Mouse (Mus musculus) WW6 (cell line): ENCODE results near the gene Sertad2.

Experiments
- DNase-seq: peaks from one replicate; pipeline ENCODE4 v3.0.0-alpha.2; 2013; ENCODE audit warnings: low read depth, low spot score

The Sertad2 gene

DNA sequence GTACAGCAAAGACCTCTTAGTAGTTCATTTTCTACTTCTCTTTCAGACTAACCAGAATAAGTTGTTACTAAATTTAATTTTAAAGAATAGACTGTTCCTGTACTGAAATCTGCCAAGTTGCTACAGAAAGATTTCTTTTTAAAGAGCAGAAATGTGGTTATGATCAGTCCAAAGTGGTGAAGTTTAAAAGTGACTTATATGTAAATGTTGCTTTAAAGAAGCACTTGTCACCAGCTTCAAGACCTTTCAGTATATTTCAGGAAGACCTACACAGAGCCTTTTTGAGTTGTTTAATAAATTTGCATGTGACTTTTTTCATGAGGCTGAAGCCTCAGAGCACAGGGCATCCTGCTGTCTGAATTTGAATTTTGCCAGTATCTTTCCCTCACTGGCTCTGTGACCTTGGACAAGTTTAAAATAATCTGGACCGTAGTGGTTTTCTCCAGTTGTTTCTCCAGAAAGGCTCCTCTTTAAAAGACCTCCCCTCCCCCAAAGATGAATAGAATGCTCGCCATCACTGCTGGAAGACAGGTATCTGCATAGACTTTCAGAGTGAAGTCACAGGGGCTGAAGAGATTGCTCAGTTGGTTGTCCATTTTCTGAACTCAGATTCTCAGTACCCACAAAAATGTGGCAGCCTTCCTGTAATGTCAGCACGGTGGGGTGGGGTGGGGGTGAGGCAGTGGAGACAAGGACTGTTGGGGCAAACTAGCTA is 1.9 kb downstream of the Sertad2 start:
- no peak for DNase-seq

DNA sequence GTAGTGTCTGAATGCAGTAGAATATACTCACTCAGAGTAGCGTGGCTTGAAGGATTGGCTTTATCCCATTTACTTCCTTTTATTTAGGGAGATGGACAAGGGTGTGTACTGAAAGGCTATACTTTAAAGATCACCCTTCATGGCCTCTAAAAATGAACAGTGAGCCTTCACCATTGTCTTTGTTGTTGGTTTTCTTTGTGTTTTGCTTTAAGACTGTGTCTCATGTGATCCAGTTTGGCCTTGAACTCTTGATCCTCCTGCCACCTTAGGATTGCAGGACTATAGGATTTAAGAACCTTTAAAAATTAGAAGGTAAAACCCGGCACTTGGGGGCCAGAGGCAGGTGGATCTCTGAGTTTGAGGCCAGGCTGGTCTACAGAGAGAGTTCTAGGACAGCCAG is 6.4 kb downstream of the Sertad2 start:
- no peak for DNase-seq

DNA sequence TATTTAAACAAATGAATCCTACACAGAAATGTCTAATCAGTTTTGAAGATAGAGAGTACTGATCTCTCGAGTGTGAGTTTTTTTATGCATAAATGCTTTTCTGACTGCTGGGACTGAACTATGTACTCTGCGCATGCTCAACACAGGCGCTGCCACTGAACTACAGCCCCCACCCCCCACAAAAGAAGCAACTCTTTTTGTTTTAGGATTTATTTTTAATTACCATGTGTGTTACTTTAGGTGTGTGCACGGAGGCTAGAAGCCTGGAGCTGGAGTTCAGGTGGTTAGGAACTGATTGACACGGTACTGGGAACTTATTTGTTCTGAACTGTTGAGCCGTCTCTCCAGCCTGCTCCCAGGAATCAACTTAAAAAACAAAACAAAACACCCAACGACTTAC is 7.1 kb downstream of the Sertad2 start:
- no peak for DNase-seq

DNA sequence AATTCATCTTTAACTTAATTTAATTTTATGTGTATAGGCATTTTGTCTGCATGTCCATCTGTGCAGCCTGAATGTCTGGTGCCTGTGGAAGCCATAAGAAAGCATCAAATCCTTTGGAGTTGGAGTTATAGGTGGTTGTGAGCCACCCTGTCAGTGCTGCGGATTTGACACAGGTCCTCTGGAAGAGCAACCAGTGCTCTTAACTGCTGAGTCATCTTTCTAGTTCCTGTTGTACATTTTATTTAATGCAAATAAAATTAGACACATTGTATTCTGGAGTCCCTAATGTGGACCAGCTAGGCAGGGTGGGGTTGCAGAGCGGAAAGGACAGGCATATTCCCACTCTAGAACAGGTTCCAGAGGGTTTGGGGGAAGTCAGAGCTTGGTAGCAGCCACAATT is 9.0 kb downstream of the Sertad2 start:
- no peak for DNase-seq

DNA sequence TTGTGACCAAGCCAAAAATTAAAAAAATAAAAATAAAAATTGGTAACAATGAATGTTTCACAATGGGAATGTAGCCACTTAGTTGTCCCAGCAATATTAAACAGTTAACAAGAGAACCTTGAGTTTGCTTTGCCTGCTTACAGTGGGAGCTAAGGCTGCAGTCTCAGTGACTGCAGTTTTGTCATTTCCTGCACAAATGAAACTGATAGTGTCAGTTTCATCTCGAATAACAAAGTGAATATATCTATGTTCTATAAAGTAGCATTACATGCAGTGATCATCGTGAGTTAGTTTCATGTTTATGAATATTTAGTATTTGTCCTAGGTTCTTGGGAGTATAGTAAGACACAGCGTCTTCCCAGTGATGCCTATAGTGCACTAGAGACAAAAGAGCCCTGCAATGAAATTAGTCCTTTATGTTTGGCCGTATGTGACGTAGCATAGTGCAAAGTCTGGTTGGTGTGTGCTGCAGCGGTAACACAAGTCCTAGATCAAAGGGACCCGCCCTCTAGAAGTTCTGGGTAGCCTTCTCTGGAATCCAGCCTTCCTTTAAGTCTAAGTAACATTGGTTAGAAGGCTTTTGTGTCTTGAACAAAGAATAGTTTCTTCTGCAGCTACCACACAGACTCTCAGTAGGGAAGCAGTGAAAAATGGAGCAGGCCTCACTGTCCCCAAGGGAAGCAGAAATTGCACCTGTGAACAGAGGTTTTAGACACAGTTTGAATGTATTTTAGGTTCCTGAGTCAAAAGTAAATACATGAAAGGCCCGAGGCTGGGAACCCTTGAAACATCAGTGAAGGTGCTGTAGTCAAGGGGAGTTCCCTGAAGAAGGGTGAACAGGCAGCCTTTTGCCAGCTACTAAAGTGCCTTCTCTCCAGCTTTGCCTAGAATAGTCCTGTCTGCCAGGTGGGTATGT is 10.0 kb downstream of the Sertad2 start:
- no peak for DNase-seq

DNA sequence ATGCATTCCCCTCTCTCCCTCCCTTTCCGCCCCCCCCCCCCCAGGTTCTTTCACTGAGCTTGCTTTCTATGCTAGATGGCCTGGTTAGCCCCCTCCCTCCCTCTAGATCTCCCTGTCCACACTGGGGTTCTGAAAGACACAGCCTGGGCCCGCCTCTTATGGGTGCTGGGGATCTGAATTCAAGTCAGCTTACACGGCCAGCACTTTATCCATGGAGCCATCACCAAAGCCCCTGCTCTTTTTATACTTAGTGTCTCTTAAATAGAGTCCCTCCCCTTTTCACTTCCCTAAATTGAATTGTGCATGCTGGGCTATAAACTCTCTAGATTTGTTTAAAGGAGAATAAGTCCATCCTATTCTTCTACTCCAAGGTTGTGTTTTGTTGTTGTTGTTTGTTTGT is 12.6 kb downstream of the Sertad2 start:
- DNase-seq = no peak

DNA sequence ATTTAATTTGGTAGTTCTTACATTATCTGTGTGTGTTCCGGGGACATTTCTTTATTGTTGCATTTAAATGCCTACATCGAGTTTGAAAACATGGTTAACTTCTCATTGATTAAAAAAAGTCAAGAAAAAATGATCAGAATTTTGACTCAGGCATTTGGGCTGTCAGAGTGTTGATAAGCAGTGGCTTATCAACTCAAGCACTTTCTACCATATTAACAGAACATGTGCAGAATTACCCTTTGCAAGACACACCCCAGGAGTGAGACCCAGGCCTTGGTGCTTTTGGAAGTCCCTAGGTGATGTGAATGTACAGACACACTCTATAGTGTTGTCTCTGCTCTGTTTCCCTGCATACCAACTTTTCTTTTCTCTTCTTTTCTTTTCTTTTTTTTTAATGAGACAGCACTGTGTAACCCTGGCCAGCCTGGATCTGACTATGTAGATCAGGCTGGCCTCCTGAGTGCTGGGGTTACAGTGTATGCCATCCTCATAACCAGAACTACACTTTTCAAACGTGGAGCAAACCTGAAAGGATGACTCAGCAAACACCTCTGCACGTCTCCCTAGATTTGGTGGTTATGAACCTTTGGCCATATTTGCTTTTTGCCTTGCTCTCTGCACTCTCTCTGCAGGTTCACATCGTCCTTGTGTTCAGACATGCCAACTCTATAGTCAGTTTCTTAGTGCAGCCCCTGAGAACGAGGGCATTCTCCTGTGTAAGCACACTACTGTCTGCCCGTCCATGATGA is 13.3 kb downstream of the Sertad2 start:
- DNase-seq = no peak

DNA sequence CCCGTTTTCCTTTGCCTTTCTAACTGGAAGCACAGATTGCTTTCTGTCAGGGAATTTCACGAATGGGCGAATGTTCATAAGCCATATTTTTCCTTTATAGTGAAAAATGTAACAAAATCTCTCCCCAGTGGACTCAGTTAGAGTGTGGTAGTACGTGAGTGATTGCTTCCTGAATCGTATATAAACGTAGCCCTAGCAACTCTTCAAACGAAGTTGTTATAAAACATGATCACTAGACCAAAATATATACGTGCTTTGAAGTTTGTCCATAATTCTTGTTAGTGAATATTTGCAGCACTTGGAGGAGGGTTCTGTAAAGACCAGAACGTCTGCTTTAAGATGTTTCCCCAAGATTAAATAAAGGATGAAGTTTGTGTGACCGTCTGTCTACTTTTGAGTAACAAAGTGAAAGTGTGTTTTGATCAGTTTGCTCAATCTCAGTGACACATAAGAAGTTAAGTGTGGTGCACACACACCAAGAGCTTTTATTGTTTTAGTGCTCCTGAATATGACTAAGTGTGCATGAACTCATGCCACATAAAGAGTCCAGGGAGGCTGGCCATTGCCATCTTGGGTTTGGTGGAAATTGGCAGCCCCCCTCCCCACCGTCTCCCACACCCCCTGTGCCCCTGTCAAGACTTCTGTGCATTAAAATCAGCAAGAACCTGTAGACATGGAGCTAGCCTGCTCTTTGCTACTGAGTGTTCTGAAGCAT is 16.3 kb downstream of the Sertad2 start:
- no peak for DNase-seq

DNA sequence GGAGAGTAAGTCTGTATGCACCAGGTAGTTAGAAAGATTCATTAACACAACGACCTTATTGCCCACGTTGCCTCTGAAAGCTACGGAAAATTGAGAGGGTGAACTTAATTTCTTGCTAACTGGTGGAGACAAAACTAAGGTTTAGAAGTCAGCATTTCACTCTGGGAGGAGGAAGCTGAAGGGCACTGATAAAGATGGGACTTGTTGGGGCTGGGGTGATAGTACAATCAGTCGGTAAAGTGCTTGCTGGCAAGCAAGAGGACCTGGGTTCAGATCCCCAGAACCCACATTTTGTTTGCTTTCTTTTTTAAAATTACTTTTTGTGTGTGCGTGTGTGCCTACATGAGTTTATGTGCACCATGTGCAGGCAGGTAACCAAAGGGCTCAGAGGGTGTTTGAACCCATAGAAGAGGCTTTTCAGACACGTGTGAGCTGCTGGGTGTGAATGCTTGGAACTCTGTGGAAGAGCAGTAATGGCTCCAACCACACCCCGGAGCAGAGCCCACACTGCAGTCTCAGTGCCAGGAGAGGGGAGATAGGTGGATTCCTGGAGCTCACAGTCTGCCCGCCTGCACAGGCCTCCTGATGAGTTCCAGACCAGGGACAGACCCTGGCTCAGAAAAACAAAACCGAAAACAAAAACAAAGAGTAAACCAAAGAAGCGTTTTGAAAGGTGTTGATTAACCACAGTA is 17.0 kb downstream of the Sertad2 start:
- no peak for DNase-seq

DNA sequence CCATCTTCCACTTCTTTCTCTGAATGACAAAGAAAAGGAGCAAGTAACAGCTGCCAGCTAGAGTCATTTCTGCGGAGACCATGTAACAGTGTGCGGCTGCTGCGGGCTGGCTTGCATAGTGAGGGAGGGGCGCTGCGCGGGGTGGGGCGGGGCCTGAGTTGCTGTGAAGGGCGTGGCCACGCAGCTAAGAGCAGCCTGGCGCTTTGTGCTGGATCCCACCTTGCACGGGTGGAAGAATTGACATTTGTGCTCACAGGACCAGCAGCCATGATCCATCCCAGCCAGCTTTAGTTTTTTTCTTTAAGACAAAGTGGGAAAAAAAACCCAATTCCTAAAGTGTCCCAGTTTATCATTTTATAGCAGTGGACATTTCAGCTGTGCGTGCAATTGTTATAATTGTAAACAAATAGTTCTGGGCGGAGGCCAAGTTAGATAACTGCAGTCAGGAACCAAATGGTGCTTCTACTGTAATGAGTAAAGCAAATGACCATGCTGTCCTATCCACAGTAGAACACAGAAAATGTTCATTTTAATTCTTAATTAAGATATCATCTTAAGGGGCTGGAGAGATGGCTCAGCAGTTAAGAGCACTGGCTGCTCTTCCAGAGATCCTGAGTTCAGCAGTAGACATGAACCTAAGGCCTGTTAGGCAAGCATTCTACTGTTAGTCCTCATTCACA is 18.4 kb downstream of the Sertad2 start:
- DNase-seq = peak; percentile 67

DNA sequence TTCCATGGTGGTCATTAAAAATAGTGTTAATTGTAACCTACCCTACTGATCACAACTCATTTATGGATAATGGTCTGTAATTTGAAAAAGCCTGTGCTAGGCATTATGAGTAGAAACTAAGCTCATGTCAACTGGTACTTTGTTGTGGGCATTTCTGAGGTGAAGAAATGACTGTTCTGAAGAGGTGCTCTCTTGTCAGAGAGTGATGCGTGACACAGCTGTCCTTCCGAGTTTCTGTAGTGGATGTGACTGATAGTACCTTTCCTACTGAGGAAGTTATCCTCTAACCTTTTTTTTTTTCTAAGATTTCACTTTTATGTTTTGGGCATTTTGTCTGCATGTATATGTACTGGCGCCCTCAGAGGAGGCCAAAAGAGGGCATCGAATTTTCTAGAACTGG is 22.0 kb downstream of the Sertad2 start:
- no peak for DNase-seq

DNA sequence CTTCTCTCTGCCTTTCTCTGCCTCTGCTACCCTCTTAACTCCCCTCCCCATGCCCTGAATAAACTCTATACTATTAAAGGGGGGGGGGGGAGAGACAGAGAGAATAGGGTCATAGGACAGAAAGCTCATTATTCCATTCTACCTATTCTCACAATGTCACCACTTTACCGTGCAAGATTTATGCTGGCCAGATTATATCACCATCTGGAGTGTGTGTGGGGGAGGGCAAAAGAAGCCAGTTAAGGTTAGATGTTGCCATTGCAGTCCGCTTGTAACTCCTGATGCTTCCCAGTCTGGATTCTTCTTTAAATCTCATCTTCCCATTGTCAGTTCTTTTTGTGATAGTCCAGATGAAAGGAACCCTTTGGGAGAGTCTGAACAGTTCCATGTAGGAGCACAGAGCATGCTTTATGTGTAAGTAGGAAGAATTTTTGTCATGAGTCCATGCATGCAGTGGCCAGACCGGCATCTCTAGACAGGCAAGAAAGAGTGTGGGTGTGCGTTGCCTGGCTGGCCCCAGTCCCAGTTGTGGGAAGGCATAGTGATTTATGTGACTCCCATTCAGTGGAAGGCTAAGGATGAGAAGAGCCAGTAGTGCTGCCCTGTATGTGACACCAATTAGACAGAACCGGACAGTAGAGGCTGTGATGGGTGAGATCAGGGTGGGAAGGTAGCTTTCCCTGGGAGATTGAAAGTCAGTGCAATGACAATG is 28.8 kb downstream of the Sertad2 start:
- DNase-seq = no peak

DNA sequence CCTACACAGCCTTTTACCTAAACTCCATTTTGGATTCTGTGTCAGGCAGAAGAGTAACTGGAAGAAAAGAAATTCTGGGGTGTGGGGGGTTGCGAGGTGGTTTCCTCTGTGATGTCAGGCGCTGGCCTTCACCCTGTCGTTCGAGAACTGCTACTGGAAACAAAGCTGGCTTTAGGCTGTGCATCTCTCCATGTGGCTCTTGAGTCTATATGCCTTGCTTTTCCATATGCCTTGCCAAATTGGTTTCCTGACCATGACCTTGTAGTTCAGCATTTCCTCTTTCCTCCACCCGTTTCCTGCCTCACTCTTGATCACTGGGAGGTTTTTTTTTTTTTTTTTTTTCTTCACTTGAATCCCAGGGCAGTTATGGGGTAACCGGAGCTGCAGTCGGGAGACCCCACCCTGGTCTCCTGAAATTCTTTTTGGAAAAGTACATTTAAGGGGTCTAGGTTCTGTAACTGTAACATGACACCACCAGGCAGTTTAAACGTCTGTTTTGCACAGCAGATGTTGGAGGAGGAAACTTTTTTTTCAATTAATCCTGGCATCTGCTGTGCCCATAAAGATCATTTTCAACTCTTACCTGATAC is 33.1 kb downstream of the Sertad2 start:
- DNase-seq = no peak

DNA sequence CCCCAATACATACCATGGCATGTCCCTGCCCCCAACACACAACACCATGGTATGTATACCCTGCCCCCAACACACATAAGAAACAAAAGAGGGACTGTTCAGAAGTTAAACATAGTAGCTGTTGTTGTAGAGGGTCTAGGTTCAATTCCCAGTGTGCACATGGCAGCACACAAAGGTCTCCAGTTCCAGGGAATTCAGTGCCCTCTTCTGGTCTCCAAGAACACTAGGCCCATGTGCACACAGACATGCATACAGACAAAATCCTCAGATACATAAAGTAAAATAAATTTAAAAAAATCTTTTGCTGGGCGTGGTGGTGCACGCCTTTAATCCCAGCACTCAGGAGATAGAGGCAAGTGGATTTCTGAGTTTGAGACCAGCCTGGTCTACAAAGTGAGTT is 39.7 kb downstream of the Sertad2 start:
- no peak for DNase-seq

DNA sequence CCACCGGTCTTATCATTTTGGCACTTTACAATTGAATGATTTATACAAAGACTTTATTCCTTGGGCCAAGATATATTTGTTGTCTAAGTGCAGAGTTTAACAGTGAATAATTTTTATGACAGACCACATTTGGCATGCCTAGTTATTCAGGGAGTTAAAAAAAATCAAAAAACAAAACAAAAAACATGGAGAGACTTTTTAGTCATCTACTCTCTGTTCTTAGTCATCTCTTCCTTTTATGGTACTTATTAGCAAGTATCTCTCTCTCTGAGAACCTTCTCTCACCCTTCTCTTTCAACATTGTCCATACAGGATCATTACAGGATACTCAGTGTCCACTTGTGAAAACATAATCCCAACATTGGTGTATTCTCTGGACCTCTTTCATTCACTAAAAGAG is 42.2 kb downstream of the Sertad2 start:
- no peak for DNase-seq

DNA sequence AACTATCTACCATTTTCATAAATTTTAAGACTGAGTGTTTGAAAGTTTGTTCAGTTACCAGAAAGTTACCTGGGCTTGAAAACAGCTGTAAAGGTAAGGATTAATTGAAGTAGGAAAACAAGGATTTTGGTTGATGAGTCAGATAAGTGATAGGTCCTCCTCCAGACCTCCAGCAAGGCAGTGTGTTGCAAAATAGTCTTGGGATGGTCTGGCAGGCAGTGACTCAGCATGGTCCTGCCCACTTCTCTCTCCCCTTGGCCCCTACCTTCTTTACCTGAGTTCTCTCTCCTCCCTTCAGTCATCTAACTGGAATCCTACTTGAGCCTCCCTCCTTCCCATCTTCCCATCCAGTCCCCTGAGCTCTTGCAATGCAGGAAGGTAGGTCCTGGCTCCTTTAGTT is 43.1 kb downstream of the Sertad2 start:
- DNase-seq = no peak

DNA sequence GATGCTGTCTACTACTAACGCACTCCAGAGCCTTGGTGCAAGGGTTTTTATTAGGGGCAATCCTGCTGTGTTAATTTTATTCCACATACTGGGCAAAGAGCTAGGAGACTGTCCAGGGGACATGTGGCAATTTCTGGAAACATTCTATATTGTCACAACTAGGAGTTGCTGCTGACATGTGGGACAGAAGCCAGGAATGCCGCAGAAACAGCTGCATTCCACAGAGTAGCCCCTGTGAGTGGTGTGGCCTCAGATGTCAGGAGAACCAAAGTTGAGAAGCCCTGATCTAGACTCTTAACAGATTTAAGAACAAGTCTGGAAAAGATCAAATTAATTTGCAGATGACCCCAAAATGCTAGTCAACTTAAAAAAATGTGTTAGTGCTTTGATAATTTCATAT is 46.3 kb downstream of the Sertad2 start:
- no peak for DNase-seq

DNA sequence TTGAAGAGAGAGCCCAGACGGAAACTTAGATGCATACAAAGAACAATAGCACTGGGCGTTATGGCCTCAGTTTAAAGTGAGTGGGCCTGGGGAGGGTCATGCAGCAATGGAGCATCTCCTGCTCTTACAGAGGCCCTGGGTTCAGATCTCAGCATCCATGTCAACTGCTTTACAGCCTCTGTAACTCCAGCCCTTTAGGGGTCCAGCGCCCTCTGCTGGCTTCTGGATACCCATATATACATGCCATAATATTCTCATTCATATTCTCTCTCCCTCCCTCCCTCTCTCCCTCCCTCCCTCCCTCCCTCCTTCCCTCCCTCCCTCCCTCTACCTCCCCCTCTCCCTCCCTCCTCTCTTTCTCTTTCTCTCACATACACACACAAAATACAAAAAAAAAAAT is 49.0 kb downstream of the Sertad2 start:
- DNase-seq = peak; percentile 14
